Mouse (Mus musculus): ENCODE data around the gene Sertad4.

DNA sequence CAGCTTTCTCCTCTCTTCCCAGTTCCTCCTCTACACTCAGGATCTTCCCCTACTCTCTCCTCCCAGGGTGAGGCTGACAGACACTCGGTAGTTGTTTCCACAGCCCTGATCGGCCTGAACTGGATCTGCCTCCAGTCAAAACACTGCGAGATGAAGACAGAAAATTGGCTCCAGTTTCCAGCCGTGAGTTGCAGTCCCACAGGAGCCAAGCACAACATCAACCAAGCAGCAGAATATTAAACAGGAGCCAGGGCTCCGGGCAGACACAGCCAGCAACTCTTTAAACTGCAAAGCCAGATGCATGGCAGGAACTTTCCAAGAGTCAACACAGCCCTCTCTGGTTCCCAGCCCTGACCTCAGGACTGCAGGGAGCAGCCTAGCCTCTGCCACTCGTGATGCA lies 3.9 kb downstream of the Sertad4 start:
- no peak for TF ChIP-seq CTCF (IDR thresholded peaks at IDR 0.05)
- TF ChIP-seq POLR2A (IDR thresholded peaks at IDR 0.05; ENCODE audit: insufficient read depth, low read depth, low read length) = 0 out of 2 replicates have a peak, but pooled peaks have one; percentile 23

Data from heart, adult 2 months (tissue).